Mouse (Mus musculus): ENCODE measurements at regions not wholly inside any gene's neighbourhood (a gene's known extent, or its start where the extent isn't known, plus 50 kb on each side); places are given as distances from the start of the nearest gene placed in this dataset.
A peak's percentile ranks its signal among the peaks of the same experiment; 100 is the strongest.

- peak; percentile 54 for DNase-seq
Observed at GRCm38 (mm10) chr13:107944831-107945230, 99.4 kb upstream of the Smim15 start.

GRCm38 (mm10) chr13:107942979-107943378, 101.3 kb upstream of the Smim15 start:
- no peak for DNase-seq

GRCm38 (mm10) chr13:107942297-107942962, 101.8 kb upstream of the Smim15 start:
- no peak for DNase-seq

- DNase-seq, result peak; percentile 15
Observed at GRCm38 (mm10) chr13:107939916-107940646, 104.2 kb upstream of the Smim15 start.

GRCm38 (mm10) chr13:107935611-107936010, 108.6 kb upstream of the Smim15 start:
- DNase-seq, result no peak

GRCm38 (mm10) chr13:107934691-107935090, 109.6 kb upstream of the Smim15 start:
- DNase-seq, result no peak

- DNase-seq, result no peak
Observed at GRCm38 (mm10) chr13:107933598-107934571, 110.4 kb upstream of the Smim15 start.

GRCm38 (mm10) chr13:107932423-107933032, 111.7 kb upstream of the Smim15 start:
- DNase-seq, result no peak

GRCm38 (mm10) chr13:107931216-107931615, 113.0 kb upstream of the Smim15 start:
- no peak for DNase-seq

GRCm38 (mm10) chr13:107927499-107928215, 116.6 kb upstream of the Smim15 start:
- peak; percentile 29 for DNase-seq

- peak; percentile 8 for DNase-seq
Observed at GRCm38 (mm10) chr13:107925470-107925869, 118.8 kb upstream of the Smim15 start.

- peak; percentile 45 for DNase-seq
Observed at GRCm38 (mm10) chr13:107923129-107924114, 120.8 kb upstream of the Smim15 start.

- no peak for DNase-seq
Observed at GRCm38 (mm10) chr13:107919403-107919802, 124.8 kb upstream of the Smim15 start.

GRCm38 (mm10) chr13:107918478-107918877, 125.8 kb upstream of the Smim15 start:
- DNase-seq, result no peak

- DNase-seq, result no peak
Observed at GRCm38 (mm10) chr13:107918065-107918464, 126.2 kb upstream of the Smim15 start.

GRCm38 (mm10) chr13:107917564-107917963, 126.7 kb upstream of the Smim15 start:
- no peak for DNase-seq

GRCm38 (mm10) chr13:107910125-107910524, 134.1 kb upstream of the Smim15 start:
- DNase-seq, result no peak

- DNase-seq, result no peak
Observed at GRCm38 (mm10) chr13:107909343-107910067, 134.7 kb upstream of the Smim15 start.

- no peak for DNase-seq
Observed at GRCm38 (mm10) chr13:107907966-107908365, 136.3 kb upstream of the Smim15 start.
